Mouse (Mus musculus) embryo, embryonic 11.5 days (tissue): ENCODE data around the gene Aspn.

Experiments used
- DNase-seq: peaks from one replicate; pipeline ENCODE4 v3.0.0-alpha.2; 2012; ENCODE audit warnings: low read depth, low spot score

Gene Aspn

DNA sequence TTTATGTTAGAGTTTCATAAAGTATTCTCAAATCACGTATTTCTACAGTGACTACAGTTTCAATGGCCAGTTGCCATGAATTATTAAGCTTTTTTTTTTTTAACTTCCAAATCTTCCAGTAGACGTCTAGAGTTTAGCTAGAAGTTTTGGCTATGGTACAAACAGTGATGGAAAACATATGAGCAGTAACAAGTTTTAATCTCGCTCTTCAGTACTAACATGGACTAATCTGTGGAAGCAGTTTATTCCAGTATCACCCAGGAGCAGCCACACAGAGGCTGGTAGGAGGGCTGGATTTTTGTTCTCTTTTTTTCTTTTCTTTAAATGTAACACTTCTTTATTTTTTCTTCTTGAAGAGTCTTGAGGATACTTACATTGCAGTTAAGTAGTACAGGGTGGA, at the start of gene Aspn:
Gene Aspn, plus strand, starts transcription at position 165 of the 400 bp plus-strand sequence.
- no peak for DNase-seq

DNA sequence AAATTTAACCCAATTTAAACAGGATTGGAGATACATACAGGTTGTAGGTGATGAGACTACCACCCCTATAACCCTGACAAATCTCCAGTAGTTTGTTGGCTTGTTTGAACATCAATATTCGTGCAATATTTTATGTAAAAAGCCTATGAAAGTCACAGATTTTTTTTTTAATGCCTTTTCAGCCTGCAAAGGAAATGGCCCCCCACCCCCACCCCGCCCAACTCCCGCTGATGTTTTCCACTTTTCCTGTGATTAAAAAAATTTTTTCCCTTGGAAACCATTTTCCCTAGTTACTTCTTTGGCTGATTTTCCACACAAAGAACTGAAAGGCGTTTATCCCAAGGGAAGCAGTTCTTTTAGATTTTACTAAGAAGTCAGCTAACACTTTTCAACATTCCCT, 39.7 kb upstream of the Aspn start, which contains the start of gene Ecm2:
Gene Ecm2, plus strand, starts transcription at position 301 of the 400 bp plus-strand sequence.
- no peak for DNase-seq

DNA sequence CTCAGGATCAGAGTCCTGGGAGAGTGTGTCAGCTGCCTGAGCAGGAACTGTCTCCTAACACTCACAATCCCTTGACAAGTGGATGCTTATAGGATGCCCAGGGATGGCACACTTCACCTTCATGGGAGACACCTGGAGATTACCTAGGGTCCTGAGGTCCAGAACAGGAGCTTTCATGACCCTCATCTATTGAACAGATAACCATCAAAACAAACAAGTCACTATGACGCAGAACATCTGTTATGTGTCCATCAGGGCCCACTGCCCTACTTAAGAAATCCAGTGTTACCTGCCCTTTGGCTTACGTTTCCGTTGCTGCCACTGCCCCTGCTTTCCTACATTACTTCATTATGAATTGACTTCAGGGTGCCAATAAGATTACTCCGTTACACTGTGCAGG, 38.5 kb upstream of the Aspn start:
- no peak for DNase-seq

DNA sequence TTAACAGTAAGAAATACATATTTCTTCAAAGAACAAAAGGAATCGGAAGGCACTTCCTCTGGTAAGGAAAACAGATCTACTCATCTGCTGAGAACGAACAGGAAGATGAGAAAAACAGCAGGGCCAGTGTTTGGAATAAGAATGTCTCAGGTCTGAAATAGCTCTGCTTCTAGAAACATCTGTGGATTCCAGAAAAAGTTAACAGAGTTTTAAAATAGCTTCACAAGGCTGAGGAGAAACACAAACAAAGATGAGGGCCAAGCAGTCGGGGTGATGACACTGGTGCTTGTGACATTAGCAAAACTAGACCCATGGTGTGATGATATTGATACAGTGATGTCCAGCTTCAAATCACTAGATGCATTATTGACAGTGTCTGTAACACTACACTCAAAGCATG, 37.1 kb upstream of the Aspn start:
- DNase-seq = no peak

DNA sequence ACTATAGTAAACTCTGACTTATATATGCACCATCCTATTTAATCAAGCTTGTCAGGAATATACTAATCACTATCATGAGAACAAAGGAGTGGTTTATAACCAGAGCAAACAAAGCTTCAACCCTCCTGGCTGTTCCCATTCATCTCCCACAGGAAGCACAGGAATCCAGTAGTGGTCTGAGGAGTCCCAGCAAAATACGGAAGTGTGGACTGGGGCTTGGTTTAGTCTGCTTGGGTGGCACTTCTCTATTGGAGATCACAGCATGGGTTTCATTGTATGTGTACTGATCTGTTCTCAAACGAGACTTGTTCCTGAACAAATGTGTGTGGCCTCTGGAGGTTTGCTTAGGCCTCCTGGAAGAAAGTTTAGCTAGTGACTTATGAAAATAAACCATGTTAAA, 25.5 kb upstream of the Aspn start:
- no peak for DNase-seq

DNA sequence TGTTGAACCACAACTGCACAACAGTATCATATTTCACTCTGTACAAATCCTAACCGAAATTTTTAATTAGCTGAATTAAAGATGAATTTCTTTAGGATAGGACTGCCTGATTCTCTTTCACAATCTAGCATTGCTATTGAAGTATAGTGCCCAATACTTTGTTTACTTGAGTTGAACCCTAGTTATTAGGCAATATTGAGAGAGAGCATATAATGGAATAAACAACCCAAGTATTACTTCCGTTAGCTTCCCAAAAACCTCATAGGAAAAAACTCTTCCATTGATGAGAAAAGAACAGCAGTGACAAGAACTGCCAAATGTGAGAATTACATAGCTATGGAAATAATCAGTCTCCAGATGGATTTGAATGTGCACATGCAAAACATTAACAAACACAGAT, 18.0 kb upstream of the Aspn start:
- no peak for DNase-seq

DNA sequence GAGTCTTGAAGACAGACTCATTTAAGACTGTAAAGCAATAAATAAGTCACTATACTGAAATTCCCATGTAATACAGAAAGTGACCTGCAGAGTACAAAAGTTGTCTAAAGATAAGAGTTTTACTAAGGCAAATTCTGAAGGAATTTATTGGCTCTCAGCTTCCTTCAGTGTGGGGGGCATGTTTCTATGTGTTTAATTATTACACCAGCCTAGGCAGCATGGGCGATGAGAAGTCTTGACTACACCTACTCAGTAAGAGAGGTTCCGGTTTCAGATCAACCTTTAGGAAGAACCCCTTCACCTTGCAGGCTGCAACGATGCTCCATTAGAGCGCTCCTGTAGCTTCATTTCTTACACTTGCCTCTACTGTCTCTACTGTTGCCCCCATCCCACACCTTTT, 13.6 kb upstream of the Aspn start:
- no peak for DNase-seq

DNA sequence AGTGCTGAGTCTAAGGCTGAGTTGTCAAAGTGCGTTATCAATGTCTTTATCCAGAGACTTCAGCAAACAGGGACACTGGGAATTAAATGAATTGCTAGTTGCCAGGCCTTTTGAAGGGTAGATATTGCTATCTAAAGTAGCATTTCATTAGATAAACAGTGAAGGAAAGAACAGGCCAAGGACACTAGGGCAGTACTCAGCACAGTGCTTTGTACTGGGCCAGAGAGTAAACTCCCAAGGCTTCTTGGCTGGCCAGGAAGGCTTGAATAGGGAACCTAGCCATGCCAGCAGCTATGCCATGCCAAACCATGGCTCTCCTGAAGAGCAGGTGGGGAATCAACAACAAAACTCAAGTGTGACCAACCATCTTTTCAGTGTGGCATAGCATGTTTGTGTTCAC, 7.3 kb upstream of the Aspn start:
- no peak for DNase-seq

DNA sequence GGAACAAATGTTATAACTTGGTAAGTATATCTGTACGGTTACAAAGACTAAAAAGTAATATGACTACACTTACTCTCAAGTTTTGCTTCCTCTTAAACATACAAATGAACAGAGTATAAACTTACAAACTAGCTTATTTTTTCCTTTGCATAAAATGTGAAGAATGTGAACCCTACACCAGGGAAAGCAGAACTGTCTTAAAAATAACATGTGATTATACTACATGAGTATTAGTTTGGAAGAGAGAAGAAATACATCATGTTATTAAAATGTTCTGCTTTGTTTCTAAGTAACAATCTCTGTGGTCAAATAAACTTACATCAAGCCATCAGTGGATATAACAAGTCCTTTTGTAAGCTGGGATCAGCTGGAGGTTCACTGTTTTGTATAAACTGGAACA, 5.5 kb upstream of the Aspn start:
- DNase-seq = no peak

DNA sequence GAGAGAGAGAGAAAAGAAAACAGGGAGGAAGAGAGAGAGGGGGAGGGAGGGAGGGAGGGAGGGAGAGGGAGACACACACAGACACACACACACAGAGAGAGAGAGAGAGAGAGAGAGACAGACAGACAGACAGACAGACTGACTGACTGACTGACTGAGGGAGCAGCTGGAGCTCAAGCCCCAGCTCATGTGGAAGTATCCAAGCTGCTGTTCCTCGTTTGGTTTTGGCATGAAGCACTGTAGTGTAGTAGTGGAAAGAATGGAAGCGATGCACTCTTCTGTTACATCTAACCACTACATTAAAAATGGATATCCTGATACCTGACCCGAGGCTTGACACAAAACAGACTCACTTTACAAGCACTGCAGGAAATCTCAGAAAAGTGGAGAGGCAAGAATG, 1.4 kb downstream of the Aspn start:
- DNase-seq = no peak

DNA sequence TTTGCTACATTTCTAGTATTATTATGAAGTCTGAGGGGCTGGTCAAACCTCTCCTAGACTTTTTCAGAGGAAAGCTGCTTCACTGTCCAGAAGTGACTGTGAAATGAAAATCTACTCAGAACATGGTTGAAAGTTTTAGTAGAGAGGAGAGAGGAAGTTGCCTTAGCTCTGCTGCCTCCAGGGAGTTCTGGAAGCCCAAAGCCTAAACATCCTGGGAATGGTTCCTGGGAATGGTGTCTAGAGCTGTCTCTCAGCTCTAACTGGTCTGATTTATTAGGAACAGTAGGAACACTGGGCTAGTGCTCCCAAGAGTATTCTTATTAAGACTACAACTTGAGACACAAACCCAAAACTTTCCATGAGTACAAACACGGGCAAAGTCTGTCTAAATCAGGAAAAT, 2.3 kb downstream of the Aspn start:
- no peak for DNase-seq

DNA sequence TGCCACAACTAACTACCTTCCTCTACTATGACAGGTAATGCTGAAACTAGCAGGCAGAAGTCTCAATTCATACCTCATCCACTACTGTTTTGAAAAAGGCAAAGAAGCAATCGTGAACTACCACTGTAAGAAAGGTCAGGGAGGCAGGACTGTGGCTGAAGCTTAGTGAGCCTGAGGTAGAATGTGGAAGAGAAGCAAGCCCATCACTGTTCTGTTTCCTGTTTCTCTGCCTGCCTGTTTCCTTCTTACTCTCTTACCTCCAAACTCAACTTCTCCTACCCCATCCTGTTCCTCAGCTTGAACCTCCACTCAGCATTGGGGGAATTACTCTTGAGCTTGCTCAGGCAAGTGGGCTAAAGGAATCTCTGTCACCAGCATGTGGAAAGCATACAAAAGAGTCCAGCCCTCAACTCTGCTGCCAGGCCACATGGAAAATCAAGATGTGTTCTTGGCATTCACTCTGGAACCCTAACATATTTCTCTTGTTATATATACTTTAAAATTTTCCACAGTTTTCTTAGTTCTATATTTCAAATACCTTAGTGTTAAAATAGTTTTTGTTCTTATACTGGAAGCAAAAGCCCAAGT, 3.4 kb downstream of the Aspn start:
- DNase-seq = no peak

DNA sequence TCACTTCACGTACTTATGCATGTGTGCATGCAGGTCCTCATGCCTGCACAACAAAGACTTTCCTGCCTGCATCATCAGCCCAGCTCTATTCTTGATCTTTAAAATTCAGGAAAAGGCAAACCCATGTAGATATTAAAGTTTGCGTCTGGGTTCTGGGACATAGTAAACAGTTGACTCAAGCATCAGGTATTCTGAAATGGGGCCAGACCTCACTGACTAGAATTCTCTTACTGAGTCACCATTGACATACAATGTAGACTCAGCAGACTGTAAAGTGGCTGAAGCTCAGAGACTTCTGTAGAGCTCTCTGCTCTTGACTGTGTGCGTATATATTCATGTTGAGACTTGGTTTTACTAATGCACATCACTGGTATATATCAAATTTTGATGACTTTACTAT, 5.4 kb downstream of the Aspn start:
- DNase-seq = no peak

DNA sequence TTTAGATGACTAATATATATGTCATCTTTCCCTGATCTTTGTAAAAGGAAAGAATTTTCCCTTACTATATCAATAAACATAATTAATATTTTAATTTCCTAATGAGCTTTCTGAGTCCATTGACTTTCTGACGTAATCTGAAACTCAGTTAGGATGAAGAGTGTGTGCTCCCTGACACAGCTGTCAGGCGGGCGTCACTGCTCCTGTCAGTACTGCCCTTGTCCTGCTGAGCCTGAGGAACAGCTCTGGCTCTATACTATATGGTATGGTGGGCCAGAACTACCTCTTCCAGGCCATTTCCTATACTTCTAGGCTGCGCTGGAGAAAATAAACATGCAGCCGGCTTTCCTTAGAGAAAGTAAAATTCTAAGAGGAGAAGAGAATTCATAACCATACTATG, 10.3 kb downstream of the Aspn start:
- DNase-seq = no peak

DNA sequence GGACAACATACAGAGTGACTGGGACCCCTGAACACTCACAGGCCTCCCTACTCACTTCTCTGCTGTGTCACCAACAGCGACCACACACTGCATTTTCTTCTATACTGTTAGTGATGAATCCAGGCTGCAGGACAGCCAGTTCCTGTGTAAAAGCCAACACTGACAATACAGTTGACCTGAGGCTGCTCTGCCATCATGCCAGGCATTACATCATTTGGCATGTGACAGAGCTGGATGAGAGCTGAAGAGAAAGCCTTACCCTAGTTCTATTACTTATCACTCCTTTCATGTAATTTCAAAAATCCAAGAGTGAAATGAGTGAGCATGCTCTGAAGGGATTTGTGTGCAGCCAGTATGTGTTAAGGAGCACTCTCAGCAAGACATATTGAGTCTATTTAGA, 12.0 kb downstream of the Aspn start:
- DNase-seq = no peak

DNA sequence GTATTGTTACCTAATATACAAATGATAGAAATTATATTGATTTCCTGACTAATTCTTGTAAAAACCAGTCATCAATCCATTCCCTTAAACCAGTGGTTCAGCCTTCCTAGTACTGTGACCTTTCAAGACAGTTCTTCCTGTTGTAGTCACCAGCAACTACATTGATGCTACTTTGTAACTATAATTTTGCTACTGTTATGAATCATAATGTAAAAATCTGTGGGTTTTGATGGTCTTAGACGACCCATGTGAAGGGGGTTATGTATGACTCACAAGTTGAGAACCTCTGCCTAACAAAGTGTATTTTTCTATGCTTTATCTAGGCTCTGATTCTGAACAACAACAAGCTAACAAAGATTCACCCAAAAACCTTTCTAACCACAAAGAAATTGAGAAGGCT, 12.7 kb downstream of the Aspn start:
- no peak for DNase-seq

DNA sequence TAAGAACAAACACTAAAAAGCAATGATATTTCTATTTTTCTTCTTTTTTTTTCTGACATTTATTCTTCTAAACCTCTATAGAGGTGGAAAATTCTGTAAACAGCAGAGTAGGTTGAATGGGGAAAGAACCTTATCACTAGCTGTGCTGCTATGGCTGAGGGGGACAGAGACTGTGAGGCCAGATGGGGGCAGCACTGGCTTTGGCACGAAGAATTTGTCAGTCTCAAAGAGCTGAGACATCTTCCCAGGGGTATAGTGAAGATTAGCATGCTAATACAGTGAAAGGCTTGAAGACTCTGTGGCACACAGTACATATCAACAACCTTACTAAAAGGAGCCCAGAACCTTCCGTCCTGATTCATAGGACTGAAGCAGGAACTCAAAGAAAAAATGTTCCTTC, 14.9 kb downstream of the Aspn start:
- DNase-seq = no peak

DNA sequence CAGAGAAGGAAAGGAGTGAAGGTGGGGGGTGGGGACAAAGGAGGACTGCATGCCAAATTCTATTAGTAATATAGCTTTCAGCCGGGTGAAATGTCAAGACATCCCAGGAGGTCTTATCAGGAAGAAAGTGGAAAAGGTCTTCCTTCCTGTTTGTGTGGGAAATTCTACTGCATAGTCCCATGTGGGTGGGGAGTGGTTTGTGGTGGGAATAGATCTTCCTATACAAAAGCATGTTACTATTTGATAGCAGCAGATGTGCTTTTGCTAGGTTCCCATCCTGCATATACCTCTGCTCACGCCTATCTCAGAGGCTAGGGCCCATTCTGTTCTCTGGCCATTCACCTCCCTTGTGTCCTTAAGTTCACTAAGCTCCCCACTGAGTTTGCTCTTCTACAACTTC, 16.6 kb downstream of the Aspn start:
- DNase-seq = no peak

DNA sequence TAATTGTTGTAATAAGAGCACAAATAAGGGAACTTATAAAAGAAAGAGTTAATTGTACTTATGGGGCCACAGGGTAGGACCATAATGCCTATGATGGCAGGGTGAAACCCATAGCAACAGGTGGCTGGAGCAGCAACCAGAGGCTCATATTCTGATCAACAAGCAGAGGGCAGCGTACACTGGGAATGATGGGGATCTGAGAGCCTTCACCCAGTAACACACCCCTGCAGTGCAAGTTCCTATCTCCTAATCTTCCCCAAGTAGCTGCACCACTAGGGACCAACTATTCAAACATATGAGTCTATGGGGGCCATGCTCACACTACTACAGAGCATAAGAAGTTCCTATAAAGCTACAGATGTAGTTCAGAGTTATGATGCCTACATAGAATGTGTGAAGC, 20.1 kb downstream of the Aspn start:
- DNase-seq = no peak

DNA sequence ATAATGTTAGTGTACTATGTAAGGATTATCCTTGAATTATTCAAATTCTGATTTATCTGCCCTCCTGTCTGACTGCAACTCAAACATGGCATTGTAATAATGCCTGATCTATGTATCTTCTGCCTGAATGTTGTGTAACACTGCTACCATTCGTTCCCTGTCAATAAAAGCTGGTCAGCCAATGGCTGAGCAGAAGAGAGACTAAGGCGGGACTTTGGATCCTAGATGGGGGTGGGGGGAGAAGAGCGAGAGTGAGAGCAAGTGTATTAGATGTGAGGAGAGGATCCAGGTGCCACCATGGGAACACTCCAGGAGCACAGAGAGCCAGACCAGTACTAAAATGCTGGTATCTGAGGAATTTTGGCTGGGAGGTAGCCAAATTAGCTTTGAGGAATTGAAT, 26.1 kb downstream of the Aspn start:
- no peak for DNase-seq

DNA sequence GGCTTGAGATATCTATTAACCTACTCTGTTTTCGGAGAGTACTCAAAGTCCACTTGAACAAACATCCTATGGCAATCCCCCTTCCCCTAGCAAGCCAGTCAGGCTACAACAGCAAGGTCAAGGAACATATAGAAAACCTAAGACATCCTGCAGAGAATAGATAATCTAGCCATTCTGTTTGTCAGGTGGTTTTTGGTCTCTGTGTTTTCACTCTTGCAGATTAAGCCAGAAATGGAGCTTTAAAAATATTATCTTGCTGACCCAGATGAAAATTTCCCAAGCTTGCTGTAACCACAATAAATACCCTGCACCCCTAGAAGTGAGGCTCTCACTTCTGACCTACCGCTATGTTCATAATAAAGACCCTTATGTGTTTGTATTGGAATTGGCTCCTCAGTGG, 27.2 kb downstream of the Aspn start:
- DNase-seq = no peak

DNA sequence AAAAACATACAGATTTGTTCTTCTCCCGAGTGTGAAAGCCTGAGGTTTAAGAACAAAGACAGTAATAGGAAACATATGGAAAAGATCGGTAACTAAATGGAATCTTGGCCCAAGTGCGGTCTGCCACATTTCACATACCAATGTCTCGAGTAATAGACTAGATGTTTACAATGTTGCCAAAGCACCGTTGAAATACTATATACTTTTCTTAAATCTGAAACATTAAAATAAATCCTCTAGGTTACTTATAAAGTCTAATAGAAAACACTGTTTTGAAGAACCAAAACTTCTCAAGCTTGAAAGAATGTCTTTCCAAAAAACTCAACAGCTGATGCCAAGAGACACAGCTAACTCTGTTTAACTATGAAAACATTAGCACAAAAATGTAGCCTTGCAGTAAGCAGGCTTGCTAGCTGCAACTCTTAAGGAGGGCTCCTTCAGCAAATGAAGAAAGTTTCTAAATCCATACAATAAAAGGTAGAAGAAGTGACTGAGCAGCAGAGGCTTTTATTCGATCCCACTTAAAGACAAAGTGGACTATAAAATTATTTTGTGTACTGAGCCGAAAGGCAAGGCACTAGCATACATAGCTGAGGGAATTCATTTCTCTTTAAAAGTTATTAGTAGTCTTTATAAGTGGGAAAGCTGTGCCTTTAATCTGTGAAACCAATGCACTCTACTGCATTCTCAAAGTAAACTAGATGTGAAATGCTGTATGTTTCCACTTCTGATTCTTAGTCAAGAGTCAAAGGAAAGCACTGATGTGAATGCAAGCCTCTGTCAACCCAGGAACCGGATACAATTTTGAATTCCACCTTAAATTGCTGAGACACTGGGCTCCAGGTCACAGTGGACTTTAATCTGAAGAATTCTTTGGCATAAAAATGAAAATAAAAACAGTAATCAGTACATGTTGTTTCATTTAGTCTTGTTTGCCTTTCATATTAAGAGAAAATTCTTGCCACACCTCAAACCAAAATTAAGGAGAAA, 37.6 kb downstream of the Aspn start, which contains the start of gene Omd:
Gene Omd, plus strand, starts transcription at position 922 of the 990 bp plus-strand sequence.
- peak; percentile 14 for DNase-seq

DNA sequence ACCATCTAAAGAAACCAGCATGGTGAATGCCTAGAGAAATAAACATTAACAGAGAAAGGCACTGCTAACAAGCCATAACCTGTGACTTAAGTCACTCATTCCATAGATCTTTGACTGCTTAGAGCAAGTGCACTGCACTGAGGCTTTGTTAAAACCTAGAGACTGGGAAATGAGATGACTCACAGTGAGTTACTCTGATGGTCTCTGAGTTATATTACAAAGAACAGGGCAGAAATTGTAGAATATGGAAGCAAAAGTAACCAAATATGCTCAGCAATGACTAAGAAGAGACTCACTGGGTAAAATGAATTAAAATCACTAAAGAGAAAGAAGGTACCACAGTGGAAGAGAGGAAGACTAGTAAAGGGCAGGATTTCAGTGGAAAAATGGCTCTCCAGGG, 39.6 kb downstream of the Aspn start:
- no peak for DNase-seq
